Mouse (Mus musculus) kidney, postnatal 14 days (tissue): ENCODE results near the gene Lgr6.

ENCODE experiments used
- DNase-seq: peaks from one replicate; pipeline ENCODE4 v3.0.0; 2022; ENCODE audit warnings: mixed read lengths

Gene Lgr6

GRCm38 (mm10) chr1:134947590-134947989, 157.5 kb downstream of the Lgr6 start:
- DNase-seq: no peak

- DNase-seq: no peak
Observed at GRCm38 (mm10) chr1:134942898-134943297, 162.2 kb downstream of the Lgr6 start.

GRCm38 (mm10) chr1:134940863-134941262, 164.2 kb downstream of the Lgr6 start:
- DNase-seq: no peak

GRCm38 (mm10) chr1:134938233-134938632, 166.8 kb downstream of the Lgr6 start:
- no peak for DNase-seq

GRCm38 (mm10) chr1:134936335-134936734, 168.7 kb downstream of the Lgr6 start:
- no peak for DNase-seq
